Mouse (Mus musculus): ENCODE results near the gene Spata32. TPM values are rescaled to one million over a fixed set of nuclear protein-coding genes. Genes with fewer than 3 reads are reported as not detected.
"Not testable (repeated sequence)": the region's sequence is repeated elsewhere in the genome, so short reads cannot be mapped to it uniquely, and the experiment has no call there.

Gene Spata32
- polyA plus RNA-seq, 1 experiment from 2014 or later = not detected

DNA sequence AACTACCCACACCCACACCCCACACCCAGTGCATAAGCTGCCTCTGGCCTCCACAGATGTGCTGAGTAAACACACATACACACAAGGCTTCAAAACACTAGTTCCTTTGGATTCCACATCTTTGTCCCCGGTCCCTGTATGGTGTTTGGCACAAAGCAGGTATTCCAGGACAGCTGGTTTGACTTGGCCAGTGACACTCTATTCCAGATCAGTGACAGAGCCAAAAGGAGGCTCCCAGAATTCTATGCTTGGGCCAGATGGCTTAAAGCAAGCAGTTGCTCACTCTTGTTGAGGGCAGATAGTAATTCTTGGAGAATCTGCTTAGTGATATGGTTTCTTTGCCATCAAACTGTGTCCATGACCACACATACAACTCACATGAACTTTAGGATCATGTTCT lies 16.2 kb upstream of the Spata32 start:
- H3K36me3 ChIP-seq (ENCODE audit: insufficient read depth) = peaks cover 52% of the 10 kb centered on the region
- no peak for DNase-seq
- 44% methylated on average over 1 of the region's 1 CpGs for WGBS

DNA sequence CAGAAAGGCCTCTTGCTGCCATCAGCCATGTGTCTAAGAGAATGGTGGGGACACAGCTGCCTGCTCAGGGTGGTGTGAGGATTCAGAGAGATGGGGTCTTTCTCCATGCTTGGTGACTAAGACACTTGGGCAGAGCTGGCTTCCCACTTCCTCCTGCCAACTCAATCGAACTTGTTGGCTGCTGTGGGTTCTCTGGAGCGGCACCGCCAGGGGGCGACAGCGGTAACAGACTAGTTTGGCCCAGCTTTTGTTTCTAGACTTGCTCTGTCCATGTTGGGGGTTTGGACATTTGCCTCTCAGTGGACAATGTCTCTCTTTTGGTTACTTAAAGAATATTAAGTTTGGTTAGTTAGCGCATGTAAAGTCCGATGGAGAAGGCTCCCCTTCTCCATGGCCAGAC lies 14.7 kb upstream of the Spata32 start:
- Histone ChIP-seq H3K27me3 (ENCODE audit: insufficient read depth, low read length) (no peaks in the 10 kb centered on the region), H3K4me2 (no peak overlapping the region), H3K4me1 (ENCODE audit: insufficient read depth) (no peaks in the 10 kb centered on the region), H3K9ac (no peak overlapping the region), H3K27ac (ENCODE audit: low read depth) (no peak overlapping the region), H3K36me3 (ENCODE audit: insufficient read depth) (peaks cover 45% of the 10 kb centered on the region), H3K9me3 (ENCODE audit: low read depth, low read length) (no peaks in the 10 kb centered on the region), H3K4me3 (ENCODE audit: low read depth, low read length) (no peak overlapping the region)
- peak; percentile 90 for DNase-seq
- no peak for ATAC-seq (ENCODE audit: insufficient read depth)
- WGBS = 26% methylated on average over 7 of the region's 7 CpGs
- TF ChIP-seq CTCF (IDR thresholded peaks at IDR 0.05; ENCODE audit: low read depth) = peak; percentile 91

More for the DNA sequence above, 16.2 kb upstream of the Spata32 start:
- H3K27ac ChIP-seq (ENCODE audit: low read depth) = no peak overlapping the region
- no peaks in the 10 kb centered on the region for H3K27me3 ChIP-seq (ENCODE audit: insufficient read depth, low read length)
- H3K9ac ChIP-seq = no peak overlapping the region
- H3K4me3 ChIP-seq (ENCODE audit: low read depth, low read length) = no peak overlapping the region
- no peak for TF ChIP-seq CTCF (IDR thresholded peaks at IDR 0.05; ENCODE audit: low read depth)
- H3K4me2 ChIP-seq = no peak overlapping the region
- H3K4me1 ChIP-seq (ENCODE audit: insufficient read depth) = no peaks in the 10 kb centered on the region
- H3K9me3 ChIP-seq (ENCODE audit: low read depth, low read length) = no peaks in the 10 kb centered on the region
- no peak for ATAC-seq (ENCODE audit: insufficient read depth)

DNA sequence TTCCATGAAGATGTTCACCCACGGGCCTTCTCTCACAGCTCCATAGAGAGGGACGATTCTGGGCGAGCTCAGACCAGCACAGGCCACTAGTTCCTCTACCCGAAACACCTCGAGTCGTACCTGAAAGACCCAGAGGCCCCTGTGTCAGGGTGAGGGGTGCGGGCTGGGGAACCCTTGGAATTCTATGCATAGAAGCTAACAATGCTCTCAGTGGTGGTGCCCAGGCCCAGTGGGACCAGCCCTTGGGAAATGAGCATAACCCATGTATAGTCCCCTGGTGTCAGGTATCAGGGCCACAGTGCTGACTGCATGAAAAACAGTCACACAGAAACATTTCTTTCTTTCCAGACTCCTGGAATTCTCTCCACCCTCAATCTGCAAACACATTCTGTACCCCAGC lies 13.1 kb upstream of the Spata32 start:
- 92% methylated on average over 7 of the region's 7 CpGs for WGBS
- DNase-seq (no peak), ATAC-seq (ENCODE audit: insufficient read depth) (no peak)
- H3K9me3 ChIP-seq (ENCODE audit: low read depth, low read length) = no peaks in the 10 kb centered on the region
- H3K4me3 ChIP-seq (ENCODE audit: low read depth, low read length) = no peak overlapping the region
- H3K36me3 ChIP-seq (ENCODE audit: insufficient read depth) = peaks cover 37% of the 10 kb centered on the region
- H3K4me1 ChIP-seq (ENCODE audit: insufficient read depth) = no peaks in the 10 kb centered on the region
- H3K4me2 ChIP-seq = no peak overlapping the region
- TF ChIP-seq CTCF (IDR thresholded peaks at IDR 0.05; ENCODE audit: low read depth) = no peak
- no peak overlapping the region for H3K9ac ChIP-seq
- no peaks in the 10 kb centered on the region for H3K27me3 ChIP-seq (ENCODE audit: insufficient read depth, low read length)
- H3K27ac ChIP-seq (ENCODE audit: low read depth) = no peak overlapping the region

DNA sequence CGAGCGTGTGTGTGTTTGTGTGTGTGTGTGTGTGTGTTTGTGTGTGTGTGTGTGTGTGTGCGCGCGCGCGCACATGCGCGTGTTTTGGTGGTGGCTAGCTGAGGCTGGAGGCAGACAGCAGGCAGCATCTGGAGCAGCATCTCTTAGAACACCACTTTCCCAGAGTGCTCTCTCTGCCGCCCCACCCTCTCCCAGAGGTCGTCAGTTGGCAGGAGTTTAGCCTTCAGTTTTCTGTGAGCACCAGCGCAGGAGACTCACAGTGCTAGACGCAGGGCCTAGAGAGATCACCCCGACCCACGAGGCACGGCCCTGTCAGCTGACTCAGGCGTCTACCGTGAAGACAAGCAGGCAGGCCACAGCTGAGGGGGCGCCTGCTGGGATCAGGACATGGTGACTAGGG lies 12.4 kb upstream of the Spata32 start:
- no peaks in the 10 kb centered on the region for H3K27me3 ChIP-seq (ENCODE audit: insufficient read depth, low read length)
- TF ChIP-seq CTCF (IDR thresholded peaks at IDR 0.05; ENCODE audit: low read depth) = no peak
- no peaks in the 10 kb centered on the region for H3K4me1 ChIP-seq (ENCODE audit: insufficient read depth)
- 85% methylated on average over 19 of the region's 19 CpGs for WGBS
- no peak overlapping the region for H3K4me2 ChIP-seq
- peaks cover 40% of the 10 kb centered on the region for H3K36me3 ChIP-seq (ENCODE audit: insufficient read depth)
- no peak for ATAC-seq (ENCODE audit: insufficient read depth)
- DNase-seq = no peak
- no peak overlapping the region for H3K9ac ChIP-seq
- no peak overlapping the region for H3K27ac ChIP-seq (ENCODE audit: low read depth)
- no peak overlapping the region for H3K4me3 ChIP-seq (ENCODE audit: low read depth, low read length)
- no peaks in the 10 kb centered on the region for H3K9me3 ChIP-seq (ENCODE audit: low read depth, low read length)

DNA sequence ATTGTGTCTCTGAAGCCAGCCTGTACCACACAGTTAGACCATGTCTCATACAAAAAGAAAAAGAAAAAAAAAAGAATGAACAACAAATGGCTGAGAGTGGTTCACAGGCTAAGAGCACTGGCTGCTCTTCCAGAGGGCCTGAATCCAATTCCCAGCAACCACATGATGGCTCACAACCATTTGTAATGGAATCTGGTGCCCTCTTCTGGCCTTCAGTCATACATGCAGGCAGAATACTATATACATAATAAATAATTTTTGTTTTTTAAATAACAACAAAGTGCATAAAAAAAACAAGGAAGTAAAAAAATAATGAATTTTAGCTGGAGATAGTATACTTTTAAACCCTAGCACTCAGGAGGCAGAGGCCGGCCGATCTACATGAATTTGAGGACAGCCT lies 11.4 kb upstream of the Spata32 start:
- peaks cover 49% of the 10 kb centered on the region for H3K36me3 ChIP-seq (ENCODE audit: insufficient read depth)
- ATAC-seq (ENCODE audit: insufficient read depth) = no peak
- 100% methylated on average over 2 of the region's 2 CpGs for WGBS
- H3K4me3 ChIP-seq (ENCODE audit: low read depth, low read length) = no peak overlapping the region
- DNase-seq = no peak
- H3K27me3 ChIP-seq (ENCODE audit: insufficient read depth, low read length) = no peaks in the 10 kb centered on the region
- peak; percentile 30; the same call in 1 of the 2 replicates for TF ChIP-seq CTCF (IDR thresholded peaks at IDR 0.05; ENCODE audit: low read depth)
- no peaks in the 10 kb centered on the region for H3K4me1 ChIP-seq (ENCODE audit: insufficient read depth)
- no peak overlapping the region for H3K4me2 ChIP-seq
- H3K27ac ChIP-seq (ENCODE audit: low read depth) = no peak overlapping the region
- no peaks in the 10 kb centered on the region for H3K9me3 ChIP-seq (ENCODE audit: low read depth, low read length)
- H3K9ac ChIP-seq = no peak overlapping the region

DNA sequence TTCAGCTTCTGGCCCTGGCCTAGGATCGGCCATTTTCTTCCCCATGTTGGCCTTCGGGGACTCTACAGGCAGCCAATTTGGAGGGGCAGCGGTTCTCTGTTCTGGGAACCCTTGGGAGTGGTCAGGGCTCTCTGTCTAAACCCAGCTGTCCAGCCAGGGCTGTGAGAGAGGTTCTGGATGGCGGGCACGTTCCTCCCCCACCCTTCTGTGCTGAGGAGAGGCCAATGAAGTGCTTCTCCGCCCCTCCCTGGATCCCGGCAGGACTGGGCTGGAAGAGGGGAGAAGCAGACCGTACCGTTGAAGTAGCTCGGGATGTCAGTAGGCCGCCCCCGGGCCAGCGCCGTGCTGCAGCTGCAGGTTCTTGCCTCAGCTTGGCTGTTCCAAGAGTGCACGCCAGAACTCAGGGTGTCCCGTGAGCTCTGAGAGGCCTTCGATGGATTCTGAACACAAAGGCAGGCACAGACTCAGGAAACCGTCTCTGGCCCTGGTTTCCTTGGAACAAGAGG lies 5.8 kb upstream of the Spata32 start:
- Histone ChIP-seq H3K27me3 (ENCODE audit: insufficient read depth, low read length) (no peaks in the 10 kb centered on the region), H3K4me2 (no peak overlapping the region), H3K9ac (no peak overlapping the region), H3K4me1 (ENCODE audit: insufficient read depth) (no peaks in the 10 kb centered on the region), H3K4me3 (ENCODE audit: low read depth, low read length) (no peak overlapping the region), H3K9me3 (ENCODE audit: low read depth, low read length) (no peaks in the 10 kb centered on the region), H3K27ac (ENCODE audit: low read depth) (0 out of 2 replicates have a peak overlapping the region, but pooled peaks have one; percentile 18), H3K36me3 (ENCODE audit: insufficient read depth) (peaks cover 58% of the 10 kb centered on the region)
- ATAC-seq (ENCODE audit: insufficient read depth) = no peak
- DNase-seq = no peak
- WGBS = 76% methylated on average over 18 of the region's 18 CpGs
- no peak for TF ChIP-seq CTCF (IDR thresholded peaks at IDR 0.05; ENCODE audit: low read depth)

DNA sequence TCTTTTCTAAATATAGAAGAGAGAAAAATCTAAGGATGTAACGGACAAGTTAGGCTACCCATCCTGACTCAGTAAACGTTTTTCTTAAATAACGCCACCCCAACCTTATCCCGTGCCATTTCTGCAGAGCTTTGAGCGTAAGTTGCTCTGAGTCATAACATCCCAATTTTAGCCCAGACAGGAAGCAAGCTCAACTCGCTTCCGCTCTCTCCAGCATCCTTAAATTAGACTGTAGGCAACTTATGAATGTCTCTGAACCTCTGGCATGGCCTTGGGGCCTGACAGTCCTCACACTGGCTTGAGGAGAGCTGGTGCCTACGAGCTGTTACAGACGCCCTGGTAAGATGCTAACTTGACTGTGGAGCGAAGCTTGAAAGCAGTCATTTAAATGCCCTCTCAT lies 5.2 kb upstream of the Spata32 start:
- TF ChIP-seq CTCF (IDR thresholded peaks at IDR 0.05; ENCODE audit: low read depth) = no peak
- Histone ChIP-seq H3K27me3 (ENCODE audit: insufficient read depth, low read length) (no peaks in the 10 kb centered on the region), H3K4me1 (ENCODE audit: insufficient read depth) (0 out of 2 replicates have a peak, but pooled peaks cover under 1% of the 10 kb centered on the region), H3K36me3 (ENCODE audit: insufficient read depth) (peaks cover 54% of the 10 kb centered on the region), H3K9me3 (ENCODE audit: low read depth, low read length) (no peaks in the 10 kb centered on the region), H3K4me2 (no peak overlapping the region), H3K4me3 (ENCODE audit: low read depth, low read length) (no peak overlapping the region), H3K27ac (ENCODE audit: low read depth) (no peak overlapping the region), H3K9ac (no peak overlapping the region)
- ATAC-seq (ENCODE audit: insufficient read depth) (no peak), DNase-seq (peak; percentile 42)
- WGBS = 82% methylated on average over 10 of the region's 10 CpGs

DNA sequence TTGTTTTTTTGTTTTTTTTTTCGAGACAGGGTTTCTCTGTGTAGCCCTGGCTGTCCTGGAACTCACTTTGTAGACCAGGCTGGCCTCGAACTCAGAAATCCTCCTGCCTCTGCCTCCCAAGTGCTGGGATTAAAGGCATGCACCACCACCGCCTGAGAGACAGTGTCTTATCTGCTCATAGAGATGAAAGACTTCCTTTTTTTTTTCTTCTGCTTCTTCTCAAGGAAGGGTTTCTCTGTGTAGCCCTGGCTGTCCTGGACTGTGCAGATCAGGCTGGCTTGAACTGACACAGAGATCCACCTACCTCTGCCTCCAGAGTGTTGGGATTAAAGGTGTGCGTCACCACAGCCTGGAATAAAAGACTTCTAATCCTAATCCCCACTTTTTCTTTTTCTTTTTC lies 4.5 kb upstream of the Spata32 start:
- not testable (repeated sequence) for ATAC-seq (ENCODE audit: insufficient read depth); H3K4me2 ChIP-seq; H3K9ac ChIP-seq; H3K4me1 ChIP-seq (ENCODE audit: insufficient read depth); DNase-seq; H3K4me3 ChIP-seq (ENCODE audit: low read depth, low read length); H3K27ac ChIP-seq (ENCODE audit: low read depth); H3K27me3 ChIP-seq (ENCODE audit: insufficient read depth, low read length); H3K9me3 ChIP-seq (ENCODE audit: low read depth, low read length)
- peaks cover 54% of the 10 kb centered on the region for H3K36me3 ChIP-seq (ENCODE audit: insufficient read depth)
- WGBS = 88% methylated on average over 4 of the region's 4 CpGs
